Mouse (Mus musculus) embryonic facial prominence, embryonic 11.5 days (tissue): ENCODE data around the gene Maged2. TPM values are rescaled to one million over a fixed set of nuclear protein-coding genes. Genes with fewer than 3 reads are reported as not detected.
"Not testable (repeated sequence)": the region's sequence is repeated elsewhere in the genome, so short reads cannot be mapped to it uniquely, and the experiment has no call there.

Experiments
- ATAC-seq: fragments of 200-750 bp; cut with Nextera tagmentation; replicated peaks from 2 replicates; pipeline ENCODE4 v1.8.0; 2017; ENCODE audit warnings: low read depth; ENCODE audit not compliant: insufficient number of reproducible peaks, low FRiP score, low TSS enrichment
- DNase-seq: peaks from one replicate; pipeline ENCODE4 v3.0.0-alpha.2; 2015; ENCODE audit warnings: low spot score
- H3K27ac ChIP-seq: fragments of 300-500 bp; sonication (generic); replicated peaks from 2 replicates; pipeline ENCODE4 v1.5.1; 2014; ENCODE audit warnings: mild to moderate bottlenecking, low read depth, low read length, control low read depth
- H3K27me3 ChIP-seq: fragments of 300-500 bp; sonication (generic); 2 replicates; pipeline ENCODE4 v1.6.1; 2014; ENCODE audit warnings: mild to moderate bottlenecking, low read length, moderate library complexity, mixed read lengths; ENCODE audit not compliant: control insufficient read depth, insufficient read depth
- H3K36me3 ChIP-seq: fragments of 300-500 bp; sonication (generic); replicated peaks from 2 replicates; pipeline ENCODE4 v1.6.1; 2014; ENCODE audit warnings: low read depth, mild to moderate bottlenecking, low read length, moderate library complexity, mixed read lengths; ENCODE audit not compliant: control insufficient read depth, insufficient read depth
- H3K4me1 ChIP-seq: fragments of 300-500 bp; sonication (generic); 2 replicates; pipeline ENCODE4 v1.6.1; 2014; ENCODE audit warnings: low read length, mixed read lengths; ENCODE audit not compliant: control insufficient read depth, insufficient read depth
- H3K4me2 ChIP-seq: fragments of 300-500 bp; sonication (generic); 2 replicates; pipeline ENCODE4 v1.6.1; 2014; ENCODE audit warnings: low read depth, mild to moderate bottlenecking, control low read depth, low read length, moderate library complexity
- H3K4me3 ChIP-seq: fragments of 300-500 bp; sonication (generic); 2 replicates; pipeline ENCODE4 v1.5.1; 2014; ENCODE audit warnings: low read depth, low read length, control low read depth
- H3K9ac ChIP-seq: fragments of 300-500 bp; sonication (generic); replicated peaks from 2 replicates; pipeline ENCODE4 v1.6.1; 2014; ENCODE audit warnings: mild to moderate bottlenecking, control low read depth, low read length
- H3K9me3 ChIP-seq: fragments of 300-500 bp; sonication (generic); replicated peaks from 2 replicates; pipeline ENCODE4 v1.6.1; 2016; ENCODE audit warnings: mild to moderate bottlenecking, low read length, inconsistent platforms, mixed read lengths; ENCODE audit not compliant: control insufficient read depth
- WGBS: fragments of 180-500 bp; shearing (Covaris S2); extraction: QIAGEN DNeasy Blood & Tissue Kit; methylation state at CpG from one replicate; pipeline ENCODE4 v1.1.7; 2014; 5-methylcytosine and 5-hydroxymethylcytosine counted together
- polyA plus RNA-seq: library from polyadenylated mRNA; unstranded; fragments of >200 nt; fragmentation: Nextera tagmentation; extraction: Ambion mirVana; gene quantifications from 2 replicates; pipeline ENCODE4 v1.2.1, GENCODE M21; 2014

Maged2 gene
- polyA plus RNA-seq, 1 experiment from 2014 or later = 537 TPM

GRCm38 (mm10) chrX:150812787-150813298, 1.3 kb downstream of the Maged2 start:
- H3K27me3 ChIP-seq = no peaks in the 10 kb centered on the region
- 24% methylated on average over 23 of the region's 24 CpGs for WGBS
- H3K36me3 ChIP-seq = no peaks in the 10 kb centered on the region
- no peaks in the 10 kb centered on the region for H3K9me3 ChIP-seq
- peak; percentile 94 for DNase-seq
- no peak overlapping the region for H3K27ac ChIP-seq
- ATAC-seq = peak; percentile 97
- H3K4me3 ChIP-seq = peak overlapping the region; percentile 43
- no peaks in the 10 kb centered on the region for H3K4me1 ChIP-seq
- peak overlapping the region; percentile 51 for H3K4me2 ChIP-seq
- peak overlapping the region; percentile 39 for H3K9ac ChIP-seq

- ATAC-seq = not testable (repeated sequence)
Measured at GRCm38 (mm10) chrX:150800987-150801386, 13.2 kb downstream of the Maged2 start.

DNA sequence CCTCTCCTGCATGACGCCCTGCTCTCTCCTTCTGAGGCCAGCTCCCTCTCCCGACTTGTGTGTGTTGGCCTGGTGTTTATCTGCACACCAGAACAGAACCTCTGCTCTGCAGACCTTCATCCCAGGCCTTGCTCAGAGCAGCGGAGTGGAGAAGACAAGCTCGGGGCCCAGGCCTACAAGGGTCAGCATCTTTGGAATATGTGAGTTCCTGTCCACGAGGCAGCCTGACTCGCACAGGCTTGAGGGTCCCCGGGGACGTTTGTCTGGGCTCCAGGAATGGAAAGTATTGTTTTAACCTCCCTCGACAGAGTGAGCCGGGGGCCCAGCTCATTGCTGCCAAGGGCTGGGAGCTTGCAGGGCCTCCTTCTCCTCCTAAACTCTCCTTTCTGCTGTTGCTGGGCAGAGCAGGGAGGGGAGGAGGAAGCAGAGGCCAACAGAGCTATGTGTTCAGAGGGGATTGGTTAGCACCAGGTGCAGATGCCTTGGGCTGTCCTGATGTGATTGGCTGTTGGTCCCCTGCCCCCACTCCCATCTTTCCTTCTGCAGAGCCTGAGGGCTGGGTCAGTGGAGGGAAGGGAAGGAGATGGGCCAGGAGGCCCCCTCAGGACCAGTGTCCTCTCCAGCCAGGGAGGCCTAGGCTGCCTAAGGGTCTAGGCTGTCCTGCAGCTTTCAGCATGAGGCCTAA, 15.5 kb downstream of the Maged2 start:
- WGBS = 61% methylated on average over 4 of the region's 10 CpGs
- H3K4me1 ChIP-seq, H3K4me2 ChIP-seq, H3K9me3 ChIP-seq, DNase-seq, H3K27ac ChIP-seq, H3K27me3 ChIP-seq, H3K36me3 ChIP-seq, H3K4me3 ChIP-seq, H3K9ac ChIP-seq: not testable (repeated sequence)
- peak; percentile 98 for ATAC-seq

More at GRCm38 (mm10) chrX:150800987-150801386, 13.2 kb downstream of the Maged2 start:
- not testable (repeated sequence) for H3K4me3 ChIP-seq, H3K4me2 ChIP-seq, H3K9me3 ChIP-seq, DNase-seq, H3K27me3 ChIP-seq, H3K36me3 ChIP-seq, H3K4me1 ChIP-seq, H3K27ac ChIP-seq, H3K9ac ChIP-seq
- 82% methylated on average over 1 of the region's 4 CpGs for WGBS

Other genes starting within 250 kb of the Maged2 start
- 8.9 and 10.4 TPM in 2 replicates for gene Pfkfb1, start 226.1 kb downstream of the Maged2 start, polyA plus RNA-seq
- gene Apex2, start 224.5 kb downstream of the Maged2 start, polyA plus RNA-seq = 25.8 and 28.3 TPM in 2 replicates
- gene Tro, start 156.8 kb downstream of the Maged2 start, polyA plus RNA-seq = 44.9 and 45.9 TPM in 2 replicates
- 31.8 and 35.3 TPM in 2 replicates for gene Gnl3l, start 203.0 kb upstream of the Maged2 start, polyA plus RNA-seq
- gene Fgd1, start 231.8 kb upstream of the Maged2 start, polyA plus RNA-seq = 9.7 and 10.4 TPM in 2 replicates